Comparison of ENCODE assay signal across 9 mouse cellular contexts in the genomic region with DNA sequence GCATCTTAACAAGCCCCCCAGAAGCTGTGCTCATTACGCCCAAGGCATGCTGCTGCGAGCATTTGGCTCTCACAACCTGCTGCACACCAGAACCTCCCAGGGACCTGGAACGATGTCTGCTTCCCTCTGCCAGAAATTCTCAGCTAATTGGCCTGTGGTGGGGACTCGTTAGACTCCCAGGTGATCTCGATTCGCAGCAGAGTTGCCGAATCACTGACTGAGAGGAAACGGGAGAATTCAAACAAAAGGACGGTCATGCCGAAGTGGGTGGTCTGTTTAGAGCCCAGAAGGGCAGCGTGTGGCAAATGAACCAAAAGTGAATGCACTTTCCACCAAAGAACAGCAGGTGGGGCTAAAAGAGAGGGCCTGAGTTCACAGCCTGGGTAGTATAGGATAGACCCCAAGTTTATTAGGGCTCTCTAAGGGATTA.
DNase-seq lines count a peak whose midpoint lies in the region; ATAC-seq lines count a peak whose summit lies in the region.
"Had no signal": no experiment of that assay in that cellular context is flagged by ENCODE, and none has a peak within 500 bp of the region (broad histone marks: within the 10 kb centered on the region; RNA-seq: fewer than 3 reads in every experiment).

No protein-coding gene starts in this region.

- H3K27me3 ChIP-seq in midbrain, embryonic 10.5 days (ENCODE audit: low read depth, poor library complexity, severe bottlenecking), result 0 out of 2 replicates have a peak, but pooled peaks cover 3% of the 10 kb centered on the region
- H3K27me3 ChIP-seq in midbrain, embryonic 13.5 days, result no peaks in the 10 kb centered on the region
- H3K27me3 ChIP-seq in hindbrain, embryonic 15.5 days, result no peaks in the 10 kb centered on the region
- H3K27me3 ChIP-seq in heart, embryonic 11.5 days (ENCODE audit: control insufficient read depth, insufficient read depth, low read length), result peaks cover 7% of the 10 kb centered on the region

- peaks cover 10% of the 10 kb centered on the region for H3K4me1 ChIP-seq in midbrain, embryonic 10.5 days
- H3K4me1 ChIP-seq in midbrain, embryonic 13.5 days (replicated peaks), result peaks cover 3% of the 10 kb centered on the region; the same call in 1 of the 2 replicates
- peaks cover 6% of the 10 kb centered on the region; the same call in 1 of the 2 replicates for H3K4me1 ChIP-seq in hindbrain, embryonic 15.5 days (replicated peaks)
- H3K4me1 ChIP-seq in heart, embryonic 11.5 days (ENCODE audit: control insufficient read depth, insufficient read depth, low read length), result no peaks in the 10 kb centered on the region

- DNase-seq in midbrain, embryonic 10.5 days (ENCODE audit: low spot score), result peak; percentile 21
- DNase-seq in cerebellum, adult 8-10 months, result peak; percentile 55
- peak; percentile 8 for DNase-seq in retina, postnatal 7 days (ENCODE audit: low read depth, low spot score)
- no peak for DNase-seq in testis, postnatal 14 days (ENCODE audit: low spot score)
- DNase-seq: gastrocnemius, postnatal 10 days had no signal

- no peak overlapping the region for H3K4me2 ChIP-seq in midbrain, embryonic 13.5 days (replicated peaks)
- H3K4me2 ChIP-seq in hindbrain, embryonic 15.5 days, result no peak overlapping the region
- H3K4me2 ChIP-seq in heart, embryonic 11.5 days, result no peak overlapping the region

- ATAC-seq in midbrain, embryonic 13.5 days, result no peak
- ATAC-seq in hindbrain, embryonic 15.5 days (ENCODE audit: low FRiP score, low read depth), result peak; percentile 51; the same call in 1 of the 2 replicates
- no peak for ATAC-seq in heart, embryonic 11.5 days (replicated peaks; ENCODE audit: insufficient number of reproducible peaks, low FRiP score, low TSS enrichment)
- ATAC-seq in megakaryocyte, adult 5-6 weeks (ENCODE audit: poor library complexity, severe bottlenecking), result no peak

- H3K9me3 ChIP-seq in midbrain, embryonic 10.5 days (replicated peaks), result 0 out of 2 replicates have a peak, but pooled peaks cover 3% of the 10 kb centered on the region
- H3K9me3 ChIP-seq in midbrain, embryonic 13.5 days, result peaks cover 7% of the 10 kb centered on the region; the same call in 1 of the 2 replicates
- H3K9me3 ChIP-seq in hindbrain, embryonic 15.5 days, result no peaks in the 10 kb centered on the region
- peaks cover 3% of the 10 kb centered on the region; the same call in 1 of the 2 replicates for H3K9me3 ChIP-seq in heart, embryonic 11.5 days (replicated peaks; ENCODE audit: control insufficient read depth, low read length)

- H3K36me3 ChIP-seq in midbrain, embryonic 10.5 days, result no peaks in the 10 kb centered on the region
- no peaks in the 10 kb centered on the region for H3K36me3 ChIP-seq in midbrain, embryonic 13.5 days
- no peaks in the 10 kb centered on the region for H3K36me3 ChIP-seq in hindbrain, embryonic 15.5 days
- no peaks in the 10 kb centered on the region for H3K36me3 ChIP-seq in heart, embryonic 11.5 days (ENCODE audit: control insufficient read depth, insufficient read depth, low read length)

- 17% methylated on average over 11 of the region's 11 CpGs for WGBS in midbrain, embryonic 10.5 days
- 9% methylated on average over 11 of the region's 11 CpGs for WGBS in midbrain, embryonic 13.5 days
- 9% methylated on average over 11 of the region's 11 CpGs for WGBS in hindbrain, embryonic 15.5 days
- 12% methylated on average over 11 of the region's 11 CpGs for WGBS in heart, embryonic 11.5 days (ENCODE audit: insufficient replicate concordance)

- no peak overlapping the region; the same call in 1 of the 2 replicates for H3K27ac ChIP-seq in midbrain, embryonic 10.5 days (replicated peaks)
- H3K27ac ChIP-seq in midbrain, embryonic 13.5 days, result no peak overlapping the region
- H3K27ac ChIP-seq in hindbrain, embryonic 15.5 days (replicated peaks), result no peak overlapping the region
- no peak overlapping the region for H3K27ac ChIP-seq in heart, embryonic 11.5 days (ENCODE audit: low read depth, low read length)

- H3K4me3 ChIP-seq in midbrain, embryonic 10.5 days, result no peak overlapping the region
- no peak overlapping the region for H3K4me3 ChIP-seq in midbrain, embryonic 13.5 days (replicated peaks)
- no peak overlapping the region for H3K4me3 ChIP-seq in hindbrain, embryonic 15.5 days
- H3K4me3 ChIP-seq in heart, embryonic 11.5 days (ENCODE audit: low read depth, low read length), result no peak overlapping the region

- H3K9ac ChIP-seq in midbrain, embryonic 13.5 days (replicated peaks), result no peak overlapping the region
- no peak overlapping the region for H3K9ac ChIP-seq in hindbrain, embryonic 15.5 days
- no peak overlapping the region for H3K9ac ChIP-seq in heart, embryonic 11.5 days (ENCODE audit: low read depth, low read length)
